Mouse (Mus musculus) megakaryocyte, embryonic 14.5 days (primary cell): ENCODE measurements around the gene Cep295. TPM values are rescaled to one million over a fixed set of nuclear protein-coding genes. Genes with fewer than 3 reads are reported as not detected.

Source experiments
- H3K27me3 ChIP-seq: replicated peaks from 2 replicates; pipeline ENCODE3; 2012; ENCODE audit warnings: inconsistent platforms
- H3K36me3 ChIP-seq: replicated peaks from 2 replicates; pipeline ENCODE3; 2012; ENCODE audit warnings: low read length, inconsistent platforms, mixed read lengths
- H3K4me1 ChIP-seq: 2 replicates; pipeline ENCODE4 v1.6.1; 2012; ENCODE audit warnings: inconsistent platforms
- H3K4me3 ChIP-seq: replicated peaks from 2 replicates; pipeline ENCODE3; 2012; ENCODE audit warnings: moderate library complexity, mild to moderate bottlenecking, inconsistent platforms
- H3K9me3 ChIP-seq: 2 replicates; pipeline ENCODE4 v1.6.1; 2012; ENCODE audit warnings: inconsistent platforms
- FLI1 ChIP-seq: IDR thresholded peaks from 2 replicates; pipeline ENCODE4 v1.6.1; 2012; ENCODE audit warnings: low read length, inconsistent platforms, mixed read lengths
- GATA1 ChIP-seq: IDR thresholded peaks from 3 replicates; pipeline ENCODE4 v1.6.1; 2012; ENCODE audit warnings: mixed read lengths, low read length, inconsistent platforms, borderline replicate concordance
- polyA plus RNA-seq: library from polyadenylated mRNA; stranded (reverse); fragments of >175 nt; gene quantifications from 2 replicates; pipeline ENCODE4 v1.2.3, GENCODE M21; 2012; ENCODE audit warnings: low replicate concordance; ENCODE audit not compliant: insufficient read depth

Gene Cep295
- polyA plus RNA-seq, 1 experiment = 1.3 TPM

DNA sequence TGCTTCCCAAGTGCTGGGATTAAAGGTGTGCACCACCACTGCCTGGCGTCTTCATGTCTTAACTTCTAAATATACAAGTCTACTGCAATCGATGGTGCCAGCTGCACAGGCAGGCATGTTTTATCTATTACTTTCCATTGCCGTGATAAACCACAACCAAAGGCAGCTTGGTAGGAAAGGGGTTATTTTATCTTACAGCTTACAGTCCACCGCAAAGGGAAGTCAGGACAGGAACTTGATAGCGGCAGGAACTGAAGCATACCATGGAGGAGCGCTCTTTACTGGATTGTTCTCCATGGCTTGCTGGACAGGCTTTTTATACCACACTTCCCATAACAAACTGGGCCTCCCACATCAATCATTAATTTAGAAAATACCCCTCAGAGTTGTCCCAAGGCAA, 68.3 kb downstream of the Cep295 start:
- Histone ChIP-seq H3K9me3 (no peaks in the 10 kb centered on the region), H3K4me1 (peaks cover 69% of the 10 kb centered on the region), H3K27me3 (no peaks in the 10 kb centered on the region), H3K4me3 (peak overlapping the region; percentile 50), H3K36me3 (peaks cover 89% of the 10 kb centered on the region)
- peak; percentile 96 for TF ChIP-seq GATA1
- peak; percentile 86 for TF ChIP-seq FLI1

DNA sequence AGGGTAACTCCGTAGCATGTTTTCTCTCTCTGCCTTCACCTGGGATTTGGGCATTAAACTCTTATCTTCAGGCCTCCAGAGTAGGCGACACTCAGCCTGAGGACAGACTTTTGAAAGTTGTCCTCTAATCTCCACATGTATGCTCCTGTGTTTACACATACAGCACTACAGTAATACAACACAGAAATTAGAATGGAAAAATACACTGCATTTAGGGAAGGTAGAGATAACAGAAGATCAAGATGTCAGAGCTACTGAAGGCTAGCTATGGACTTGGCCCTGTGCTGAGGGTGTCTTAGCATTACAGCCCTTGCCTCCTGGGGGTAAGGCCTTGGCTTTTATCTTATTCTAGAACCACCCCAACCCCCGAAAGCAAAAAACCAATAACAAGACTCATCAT, 69.2 kb downstream of the Cep295 start:
- no peak overlapping the region for H3K4me3 ChIP-seq
- no peaks in the 10 kb centered on the region for H3K9me3 ChIP-seq
- H3K36me3 ChIP-seq = peaks cover 91% of the 10 kb centered on the region
- H3K27me3 ChIP-seq = no peaks in the 10 kb centered on the region
- TF ChIP-seq FLI1 = no peak
- TF ChIP-seq GATA1 = no peak
- H3K4me1 ChIP-seq = peaks cover 68% of the 10 kb centered on the region

DNA sequence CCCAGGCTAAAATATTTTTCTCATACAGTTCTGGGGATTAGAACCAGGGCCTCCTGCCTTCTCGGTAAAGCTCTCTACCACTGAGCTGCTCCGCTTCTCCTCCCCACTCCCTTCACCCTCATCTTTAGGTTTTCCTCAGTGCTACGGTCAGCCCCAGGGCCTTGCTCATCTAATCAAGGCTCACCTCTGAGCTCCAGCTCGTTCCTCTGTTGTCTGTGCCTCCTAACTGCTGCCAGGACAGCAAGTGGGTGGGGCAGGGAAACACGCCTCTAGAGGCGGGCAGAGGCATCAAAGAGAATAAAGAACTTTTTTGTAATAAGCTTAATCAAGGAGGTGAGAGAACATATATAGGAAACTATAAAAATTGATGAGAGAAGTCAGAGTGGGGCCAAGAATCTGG, 69.7 kb downstream of the Cep295 start:
- no peak overlapping the region for H3K4me3 ChIP-seq
- peaks cover 89% of the 10 kb centered on the region for H3K36me3 ChIP-seq
- peaks cover 63% of the 10 kb centered on the region for H3K4me1 ChIP-seq
- H3K9me3 ChIP-seq = no peaks in the 10 kb centered on the region
- H3K27me3 ChIP-seq = no peaks in the 10 kb centered on the region
- TF ChIP-seq GATA1 = no peak

DNA sequence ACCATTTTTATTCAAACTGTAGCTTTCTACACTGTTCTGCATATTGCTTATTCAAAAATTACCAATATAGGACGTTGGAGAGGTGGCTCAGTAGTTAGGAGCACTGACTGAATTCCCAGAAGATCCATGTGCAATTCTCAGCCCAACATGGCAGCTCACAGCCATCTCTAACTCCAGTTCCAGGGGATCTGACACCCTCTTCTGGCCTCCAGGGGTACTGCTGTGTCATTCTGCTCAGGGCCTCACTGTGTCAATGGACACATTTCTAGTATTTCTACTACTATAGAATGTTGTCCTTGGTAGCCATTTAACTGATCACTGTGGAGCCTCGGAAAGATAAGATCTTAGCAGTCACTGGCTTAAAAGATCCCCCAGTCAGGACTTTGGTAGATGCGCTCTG, 72.1 kb downstream of the Cep295 start:
- no peaks in the 10 kb centered on the region for H3K27me3 ChIP-seq
- peaks cover 73% of the 10 kb centered on the region for H3K36me3 ChIP-seq
- H3K4me1 ChIP-seq = peaks cover 60% of the 10 kb centered on the region
- H3K9me3 ChIP-seq = no peaks in the 10 kb centered on the region
- H3K4me3 ChIP-seq = no peak overlapping the region
- no peak for TF ChIP-seq FLI1
- no peak for TF ChIP-seq GATA1

DNA sequence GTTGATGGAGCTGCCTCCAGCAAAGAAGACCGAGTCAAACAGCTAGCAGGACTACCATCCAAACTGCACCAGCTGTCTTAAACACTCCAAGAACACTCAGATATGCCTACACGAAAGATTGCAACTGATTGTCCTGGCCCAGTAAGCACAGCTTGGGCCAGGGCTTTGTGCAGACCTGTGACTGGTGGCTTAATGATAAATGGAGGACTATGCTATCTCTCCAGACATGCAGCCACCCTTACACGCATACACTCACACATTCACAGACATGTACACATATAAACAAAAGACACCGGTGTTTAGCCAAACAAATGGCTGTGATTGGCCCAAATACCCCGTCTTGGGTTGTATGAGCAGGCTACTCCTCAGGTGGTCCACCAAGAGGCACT, 77.1 kb downstream of the Cep295 start:
- Histone ChIP-seq H3K27me3 (no peaks in the 10 kb centered on the region), H3K36me3 (peaks cover 54% of the 10 kb centered on the region), H3K9me3 (no peaks in the 10 kb centered on the region), H3K4me3 (peak overlapping the region; percentile 94), H3K4me1 (peaks cover 49% of the 10 kb centered on the region)
- TF ChIP-seq GATA1 = no peak
- no peak for TF ChIP-seq FLI1

DNA sequence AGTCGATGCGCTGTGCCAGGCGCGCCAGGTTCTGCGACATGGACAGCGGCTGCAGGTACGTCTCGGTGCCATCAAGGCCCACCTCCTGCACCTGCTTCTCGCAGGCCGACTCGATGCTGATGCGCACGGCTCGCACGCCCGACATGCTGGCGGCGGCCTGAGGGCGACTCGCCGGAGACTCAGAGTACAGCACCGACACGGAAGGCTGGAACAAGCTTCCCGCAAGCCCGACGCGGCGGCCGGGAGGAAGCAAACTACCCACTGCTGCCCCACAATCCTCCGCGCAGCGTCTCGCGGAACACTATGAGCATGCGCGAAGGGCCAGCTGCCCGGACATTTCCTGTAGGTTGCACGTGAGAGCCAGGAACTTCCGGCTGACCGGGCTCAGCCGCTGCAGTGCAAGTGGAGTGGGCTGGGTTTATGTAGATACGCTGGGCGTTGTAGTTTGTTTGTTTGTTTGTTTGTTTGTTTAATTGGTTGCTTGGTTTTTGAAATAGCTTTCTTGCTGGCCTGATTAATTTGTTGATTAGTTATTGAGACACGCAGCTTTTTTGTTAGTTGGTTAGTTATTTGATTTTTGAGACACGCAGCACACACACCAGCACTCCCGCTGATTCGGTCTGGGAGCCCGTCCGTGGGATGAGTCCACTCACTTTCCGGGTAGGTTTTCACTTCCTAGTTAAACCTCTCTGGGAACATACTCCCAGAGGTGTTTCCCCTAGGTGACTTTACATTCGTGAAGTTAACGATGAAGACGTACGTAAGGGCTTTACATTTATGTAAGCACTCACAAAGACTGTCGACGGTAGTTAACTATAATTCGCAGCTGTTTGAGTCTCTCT, 77.7 kb downstream of the Cep295 start, which contains the start of gene Med17:
Gene Med17 (minus strand): TSS at position 283 of the 842 bp plus-strand sequence.
- peaks cover 54% of the 10 kb centered on the region for H3K36me3 ChIP-seq
- no peaks in the 10 kb centered on the region for H3K9me3 ChIP-seq
- no peaks in the 10 kb centered on the region for H3K27me3 ChIP-seq
- peaks cover 47% of the 10 kb centered on the region for H3K4me1 ChIP-seq
- H3K4me3 ChIP-seq = peak within 1 kb of the TSS; percentile 94
- TF ChIP-seq GATA1 = no peak
- TF ChIP-seq FLI1 = peak; percentile 74; the same call in 1 of the 2 replicates

DNA sequence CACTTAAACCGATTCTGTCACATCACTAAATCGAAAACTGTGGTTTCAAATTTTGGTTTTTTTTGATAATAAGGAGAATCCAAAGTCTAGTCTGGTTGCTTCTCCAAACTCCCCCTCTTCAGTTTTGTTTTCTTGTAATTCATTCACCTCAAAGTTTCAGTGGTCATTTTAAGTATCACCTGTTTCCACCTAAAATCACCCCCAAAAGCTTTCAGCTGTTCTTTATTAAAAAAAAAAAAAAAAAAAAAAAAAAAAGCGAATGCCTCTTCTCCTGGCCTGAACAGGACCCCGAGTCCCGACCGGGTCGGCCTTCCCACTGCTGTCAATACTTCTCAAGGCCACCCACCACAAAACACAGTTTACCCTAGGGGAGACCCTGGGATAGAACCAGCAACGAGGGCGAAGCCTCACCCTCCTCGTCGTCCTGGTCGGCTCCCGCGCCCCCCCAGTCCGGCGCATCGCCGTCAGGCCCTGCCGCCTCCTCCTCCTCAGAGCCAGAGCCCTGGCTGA, 78.4 kb downstream of the Cep295 start:
- Histone ChIP-seq H3K4me3 (peak overlapping the region; percentile 94), H3K27me3 (no peaks in the 10 kb centered on the region), H3K4me1 (peaks cover 47% of the 10 kb centered on the region), H3K36me3 (peaks cover 55% of the 10 kb centered on the region), H3K9me3 (no peaks in the 10 kb centered on the region)
- TF ChIP-seq GATA1 = no peak
- TF ChIP-seq FLI1 = no peak

DNA sequence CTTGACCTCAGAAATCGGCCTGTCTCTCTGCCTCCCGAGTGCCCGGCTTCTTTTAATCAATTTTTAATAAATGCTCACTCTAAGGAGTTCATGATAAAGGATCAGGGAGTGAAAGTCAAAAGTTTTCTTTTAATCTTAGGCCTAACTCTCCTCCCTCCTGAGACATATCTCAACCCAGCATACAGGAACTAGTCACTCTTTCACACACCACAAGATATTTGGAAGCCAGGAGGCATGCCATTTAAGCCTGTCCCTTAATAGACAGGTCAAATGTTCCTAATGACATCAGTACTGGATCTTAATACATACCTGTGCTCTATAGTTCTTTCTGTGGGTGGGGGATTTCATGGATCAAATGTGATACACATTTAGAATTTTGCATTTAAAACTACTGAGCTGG, 79.2 kb downstream of the Cep295 start:
- TF ChIP-seq GATA1 = no peak
- TF ChIP-seq FLI1 = no peak
- no peaks in the 10 kb centered on the region for H3K27me3 ChIP-seq
- peak overlapping the region; percentile 76 for H3K4me3 ChIP-seq
- peaks cover 47% of the 10 kb centered on the region for H3K4me1 ChIP-seq
- H3K36me3 ChIP-seq = peaks cover 55% of the 10 kb centered on the region
- no peaks in the 10 kb centered on the region for H3K9me3 ChIP-seq

DNA sequence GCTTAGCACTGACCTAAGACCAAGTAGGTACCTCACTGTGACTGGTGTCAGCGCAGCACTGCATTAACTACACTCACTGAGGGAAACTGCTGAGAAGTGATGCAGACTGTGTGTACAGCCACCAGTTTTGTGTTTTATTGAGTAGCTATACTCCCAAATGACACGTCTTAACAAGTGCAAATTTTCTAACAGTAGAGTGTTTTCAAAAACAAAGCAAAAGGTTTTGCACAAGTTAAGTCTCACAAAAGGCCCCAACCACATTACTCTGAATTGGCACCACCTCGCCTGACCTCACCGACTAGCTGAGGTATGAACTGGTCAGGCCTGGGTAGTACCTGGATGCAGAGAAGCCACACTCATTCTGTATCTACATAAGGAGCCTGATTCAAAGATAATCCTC, 80.7 kb downstream of the Cep295 start:
- no peaks in the 10 kb centered on the region for H3K27me3 ChIP-seq
- peaks cover 42% of the 10 kb centered on the region for H3K4me1 ChIP-seq
- H3K36me3 ChIP-seq = peaks cover 60% of the 10 kb centered on the region
- peak overlapping the region; percentile 35 for H3K4me3 ChIP-seq
- H3K9me3 ChIP-seq = no peaks in the 10 kb centered on the region
- TF ChIP-seq FLI1 (no peak), GATA1 (no peak)

DNA sequence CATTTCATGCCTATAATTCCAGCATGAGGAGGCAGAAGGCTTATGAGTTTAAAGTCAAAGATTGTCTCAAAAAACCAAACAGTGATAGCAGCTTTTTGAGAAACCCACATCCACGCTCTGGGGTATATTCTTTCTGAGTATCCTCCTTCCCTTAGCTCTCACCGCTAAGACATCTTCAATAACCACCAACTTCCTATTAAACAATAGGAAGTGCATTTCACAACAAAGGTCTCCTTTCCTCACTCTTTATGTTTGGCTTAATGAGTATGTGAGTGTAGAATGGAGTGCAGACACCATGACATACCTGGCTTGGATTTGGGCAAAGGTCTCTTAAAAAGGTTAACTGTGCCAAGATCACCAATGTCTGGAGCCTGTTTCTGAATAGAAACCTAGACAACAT, 83.6 kb downstream of the Cep295 start:
- Histone ChIP-seq H3K27me3 (no peaks in the 10 kb centered on the region), H3K36me3 (peaks cover 89% of the 10 kb centered on the region), H3K4me3 (no peak overlapping the region), H3K4me1 (peaks cover 27% of the 10 kb centered on the region), H3K9me3 (no peaks in the 10 kb centered on the region)
- no peak for TF ChIP-seq GATA1
- TF ChIP-seq FLI1 = no peak

Other genes with a start within 250 kb of the Cep295 start
- gene Hephl1, start 245.7 kb downstream of the Cep295 start, polyA plus RNA-seq = not detected in 2 replicates
- gene Vstm5, start 118.7 kb downstream of the Cep295 start, polyA plus RNA-seq = not detected in 2 replicates
- gene Med17, start 77.9 kb downstream of the Cep295 start, polyA plus RNA-seq = 1.0 and 7.6 TPM in 2 replicates
- gene Taf1d, start 51.6 kb downstream of the Cep295 start, polyA plus RNA-seq = 18.8 and 30.9 TPM in 2 replicates
- 1.9 and 5.2 TPM in 2 replicates for gene 4931406C07Rik, start 51.3 kb downstream of the Cep295 start, polyA plus RNA-seq
- gene Smco4, start 135.6 kb upstream of the Cep295 start, polyA plus RNA-seq = 7.0 and 12.3 TPM in 2 replicates